Mouse (Mus musculus) CD8-positive naive resting alpha-beta T cell, adult 2 months (primary cell): ENCODE measurements around the gene Sgpl1.

ENCODE experiments used
- DNase-seq, 2 experiments: peaks; one replicate each; pipeline ENCODE4 v3.0.0; 2022; ENCODE audit warnings: low read depth in 2 of 2, low spot score in 2 of 2

Sgpl1 gene

GRCm38 (mm10) chr10:61088468-61088867, 59.0 kb downstream of the Sgpl1 start:
- no peak for DNase-seq

DNA sequence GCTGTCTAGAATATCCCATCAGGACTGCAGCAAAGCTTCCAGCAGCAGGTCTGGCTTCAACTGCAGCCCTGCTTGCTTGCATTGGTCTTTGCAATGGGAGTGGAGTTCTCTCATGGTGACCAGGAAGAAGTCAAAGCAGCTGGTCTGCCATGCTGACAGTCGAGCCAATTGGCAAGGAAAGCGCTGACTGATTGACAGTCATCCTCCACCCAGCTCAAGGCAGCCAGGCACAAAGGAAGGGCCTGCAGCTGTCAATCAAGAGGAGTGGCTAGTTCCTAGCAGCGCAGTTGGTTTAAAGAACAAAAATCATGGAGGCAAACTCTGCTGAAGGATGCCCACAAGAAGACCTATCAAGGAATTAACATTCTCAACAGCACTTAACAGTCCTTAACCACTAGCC, 61.0 kb downstream of the Sgpl1 start:
- DNase-seq: no peak

DNA sequence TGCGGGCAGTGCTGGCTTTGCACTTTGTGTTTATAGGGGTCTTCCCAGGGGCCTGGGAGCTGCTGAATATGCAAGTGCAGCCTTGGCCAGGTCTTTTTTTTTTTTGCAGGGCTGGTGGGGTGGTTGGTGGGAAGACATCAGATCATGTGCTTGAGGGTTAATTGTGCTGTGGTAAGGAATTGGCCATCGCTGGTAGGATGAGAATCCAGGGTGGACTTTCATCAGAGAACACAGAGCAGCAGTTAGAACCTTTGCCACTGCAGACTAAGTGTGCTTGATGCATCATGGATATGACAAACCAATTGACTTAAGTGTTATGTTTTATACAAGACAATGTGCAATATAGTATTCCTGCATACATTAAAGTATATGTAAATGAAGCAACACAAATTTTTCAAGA, 62.1 kb downstream of the Sgpl1 start:
- no peak for DNase-seq

DNA sequence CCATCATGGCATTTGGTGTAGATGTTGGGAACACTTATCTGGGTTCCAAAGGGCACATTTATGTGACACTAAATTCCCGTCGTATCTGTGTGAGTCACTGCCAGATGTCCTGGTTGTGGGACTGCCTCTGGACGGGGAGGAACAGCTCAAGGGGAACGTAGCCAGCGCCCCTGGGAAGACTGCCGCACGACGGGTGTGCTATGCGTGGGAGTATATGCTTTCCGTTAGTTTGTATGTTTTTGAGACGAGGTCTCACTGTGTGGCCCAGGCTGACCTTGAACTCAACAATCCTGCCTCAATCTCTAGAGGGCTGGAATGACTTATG, 66.6 kb downstream of the Sgpl1 start:
- DNase-seq: no peak

DNA sequence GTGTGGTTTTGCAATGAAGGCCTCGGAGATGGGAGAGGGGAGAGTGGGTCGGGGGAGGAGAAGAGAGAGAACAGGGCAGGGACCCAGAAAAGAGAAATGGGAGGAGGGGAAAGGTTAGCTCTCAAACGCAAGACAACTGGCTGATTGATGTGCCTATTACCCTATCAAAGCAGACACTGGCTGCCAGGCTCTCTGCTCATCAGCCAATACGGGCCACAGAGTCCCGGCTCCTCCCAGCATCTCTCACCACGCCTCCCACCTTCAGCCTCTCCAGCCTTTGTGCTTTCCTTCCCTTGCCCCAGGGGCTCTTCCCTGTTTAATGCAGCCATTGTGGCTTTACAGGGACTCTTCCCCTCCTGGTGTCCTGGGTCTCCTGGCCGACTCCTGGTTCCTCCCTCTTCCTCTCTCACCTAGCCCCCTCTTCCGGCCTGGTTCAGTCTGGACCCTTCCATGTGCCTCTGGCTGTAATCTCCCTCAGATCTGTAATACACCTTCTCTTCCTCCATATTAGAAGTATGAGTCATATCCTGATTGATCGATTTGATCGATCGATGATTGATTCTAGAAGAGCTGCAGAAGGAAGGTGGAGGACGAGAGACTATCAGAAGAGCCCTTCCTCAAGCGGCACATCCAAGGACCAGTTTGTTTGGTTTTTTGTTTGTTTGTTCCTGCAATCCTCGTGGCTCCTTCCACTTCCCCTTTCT, 67.1 kb downstream of the Sgpl1 start:
- peak; percentile 8 for DNase-seq

- DNase-seq: no peak
Measured at GRCm38 (mm10) chr10:61075607-61076006, 71.9 kb downstream of the Sgpl1 start.

DNA sequence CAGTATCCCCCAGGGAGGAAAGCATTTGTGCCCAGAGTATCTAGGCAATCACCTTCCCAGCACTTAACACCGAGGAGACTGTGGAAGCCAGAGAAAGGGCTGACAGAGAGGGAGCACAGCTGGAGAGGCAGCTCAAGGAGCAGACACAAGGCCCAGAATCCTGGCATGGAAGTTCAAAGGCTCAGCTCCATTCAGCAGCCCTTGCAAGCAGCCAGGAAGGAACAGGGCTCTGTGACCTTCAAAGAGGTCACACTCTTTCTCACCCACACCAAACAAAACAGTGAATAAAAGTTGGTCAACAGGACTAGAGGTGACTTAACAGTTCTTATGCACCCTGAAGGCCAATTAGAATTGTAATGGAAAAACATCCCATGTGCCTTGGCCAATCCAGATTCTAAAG, 72.9 kb downstream of the Sgpl1 start:
- DNase-seq: no peak

- peak; percentile 15 to 44 for DNase-seq
Measured at GRCm38 (mm10) chr10:61072324-61072723, 75.2 kb downstream of the Sgpl1 start.

DNA sequence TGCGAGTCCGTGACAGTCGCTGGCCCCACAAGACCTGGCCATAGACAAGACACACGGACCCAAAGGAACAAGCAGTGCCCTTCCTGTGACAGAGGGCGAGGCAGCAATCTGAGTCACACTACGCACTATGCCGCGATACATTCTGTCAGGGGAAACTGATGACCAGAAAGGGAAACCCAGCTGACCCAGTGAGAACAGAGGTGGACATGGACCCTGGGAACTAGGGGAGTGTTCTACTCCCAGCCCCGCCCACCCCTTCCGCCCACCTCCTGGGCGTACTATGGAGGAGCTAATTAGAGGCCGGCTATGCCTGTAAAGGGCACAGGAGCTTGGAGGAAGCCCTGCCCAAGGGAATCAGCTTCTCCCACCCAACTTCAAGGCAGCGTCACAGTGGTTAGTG, 78.3 kb downstream of the Sgpl1 start:
- DNase-seq: no peak

GRCm38 (mm10) chr10:61068436-61069192, 78.9 kb downstream of the Sgpl1 start:
- DNase-seq: peak; percentile 20 to 30

DNA sequence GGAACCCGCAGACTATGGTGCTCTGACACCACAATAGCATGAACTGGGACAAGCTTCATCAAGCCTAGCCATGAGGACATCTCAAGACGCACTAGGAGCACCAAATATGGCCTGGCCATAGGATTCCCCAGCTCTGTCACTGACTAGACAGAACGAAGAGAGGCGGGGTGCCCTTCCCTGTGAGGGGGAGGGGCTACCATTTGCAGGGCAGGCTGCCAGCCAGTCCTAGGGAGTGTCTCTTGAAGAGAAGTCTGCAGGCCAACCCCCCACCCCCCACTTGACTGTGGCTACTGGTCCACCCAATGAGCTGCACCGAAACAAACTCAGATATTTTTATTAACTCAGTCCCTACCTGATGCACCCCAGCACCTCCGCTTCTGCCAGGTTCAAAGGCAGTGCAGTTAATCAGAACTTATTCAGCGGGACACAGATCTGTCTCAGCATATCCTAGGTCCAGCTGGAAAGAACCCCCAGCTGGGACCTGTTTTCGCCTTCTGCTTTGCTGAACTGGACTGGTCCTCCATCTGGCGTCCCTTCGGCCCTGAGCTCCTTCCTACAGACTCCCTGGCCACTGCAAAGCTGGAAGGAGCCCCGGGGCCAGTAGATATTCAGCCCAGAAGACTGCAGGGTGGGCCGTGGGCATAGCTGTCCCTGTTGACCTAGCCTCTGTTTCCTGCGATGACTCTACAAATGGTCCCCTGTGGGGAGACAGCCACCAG, 82.1 kb downstream of the Sgpl1 start:
- no peak for DNase-seq

- no peak for DNase-seq
Measured at GRCm38 (mm10) chr10:61064635-61065034, 82.9 kb downstream of the Sgpl1 start.

GRCm38 (mm10) chr10:61063271-61063864, 84.1 kb downstream of the Sgpl1 start:
- no peak for DNase-seq

- no peak for DNase-seq
Measured at GRCm38 (mm10) chr10:61059543-61060110, 87.9 kb downstream of the Sgpl1 start.

GRCm38 (mm10) chr10:61059101-61059500, 88.4 kb downstream of the Sgpl1 start:
- DNase-seq: no peak

- no peak for DNase-seq
Measured at GRCm38 (mm10) chr10:61056661-61057060, 90.8 kb downstream of the Sgpl1 start.

DNA sequence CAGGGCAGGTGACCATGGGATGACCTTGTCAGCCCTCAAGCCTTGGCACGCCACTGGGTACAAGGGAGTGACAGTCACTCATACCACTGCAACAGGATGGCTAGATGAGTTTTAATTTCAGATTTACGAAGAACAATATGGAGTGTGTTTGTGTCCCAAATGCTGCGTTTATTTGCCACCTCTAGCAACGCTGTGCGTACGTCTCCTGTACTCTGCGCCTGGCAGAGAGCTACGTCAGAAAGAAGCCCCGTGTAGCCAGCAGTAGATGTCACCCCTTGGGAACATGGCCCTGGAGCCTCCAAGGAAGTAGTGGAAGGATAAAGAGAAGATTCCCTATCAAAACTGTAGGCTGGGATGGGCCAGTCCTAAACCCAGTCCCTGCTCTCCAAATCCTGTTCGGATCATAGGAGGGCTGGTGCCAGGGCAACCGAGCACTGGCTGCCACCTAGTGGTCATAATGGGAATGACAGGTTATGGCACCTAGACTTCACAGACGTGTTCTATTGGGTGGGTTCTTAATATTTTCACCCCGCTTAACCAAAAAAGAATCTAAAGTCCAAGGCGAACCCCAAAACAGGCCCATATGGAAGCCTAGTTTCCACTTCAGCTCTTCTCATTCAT, 95.4 kb downstream of the Sgpl1 start:
- DNase-seq: peak; percentile 25 to 38
